Mouse (Mus musculus) liver, adult 2 months (tissue): ENCODE measurements around the gene Cox20. TPM values are rescaled to one million over a fixed set of nuclear protein-coding genes. Genes with fewer than 3 reads are reported as not detected.
"Not testable (repeated sequence)": the region's sequence is repeated elsewhere in the genome, so short reads cannot be mapped to it uniquely, and the experiment has no call there.

Source experiments
- DNase-seq: peaks from one replicate; pipeline ENCODE4 v3.0.0-alpha.2; 2011; ENCODE audit warnings: low read depth, low spot score; ENCODE audit errors: extremely low read depth
- H3K27ac ChIP-seq: fragments of 200-500 bp; replicated peaks from 2 replicates; pipeline ENCODE4 v1.5.1; 2012; ENCODE audit warnings: low read depth, mild to moderate bottlenecking, control low read depth, inconsistent platforms, low read length; ENCODE audit not compliant: insufficient read depth
- H3K27me3 ChIP-seq: fragments of 200-500 bp; 2 replicates; pipeline ENCODE4 v1.6.1; 2012; ENCODE audit warnings: mild to moderate bottlenecking, moderate library complexity, low read length, inconsistent platforms; ENCODE audit not compliant: control insufficient read depth, insufficient read depth
- H3K36me3 ChIP-seq: fragments of 200-500 bp; 2 replicates; pipeline ENCODE4 v1.6.1; 2012; ENCODE audit warnings: low read length, inconsistent platforms; ENCODE audit not compliant: control insufficient read depth, insufficient read depth
- H3K4me1 ChIP-seq: fragments of 200-500 bp; 2 replicates; pipeline ENCODE4 v1.6.1; 2011; ENCODE audit warnings: low read length; ENCODE audit not compliant: control insufficient read depth, insufficient read depth
- H3K4me3 ChIP-seq: fragments of 200-500 bp; 2 replicates; pipeline ENCODE4 v1.5.1; 2011; ENCODE audit warnings: low read depth, mild to moderate bottlenecking, control low read depth, low read length, moderate library complexity; ENCODE audit not compliant: insufficient read depth
- H3K79me2 ChIP-seq: fragments of 200-500 bp; 2 replicates; pipeline ENCODE4 v1.6.1; 2012; ENCODE audit warnings: inconsistent platforms, mild to moderate bottlenecking, low read length, moderate library complexity; ENCODE audit not compliant: control insufficient read depth, insufficient read depth
- H3K9ac ChIP-seq: fragments of 200-500 bp; 2 replicates; pipeline ENCODE4 v1.6.1; 2012; ENCODE audit warnings: low read depth, mild to moderate bottlenecking, control low read depth, inconsistent platforms, low read length
- CTCF ChIP-seq: fragments of 200-500 bp; IDR thresholded peaks from 2 replicates; pipeline ENCODE4 v1.5.1; 2011; ENCODE audit warnings: low read depth, low read length, control low read depth
- POLR2A ChIP-seq: fragments of 200-500 bp; IDR thresholded peaks from 2 replicates; pipeline ENCODE4 v1.6.1; 2011; ENCODE audit warnings: low read length, control low read depth; ENCODE audit not compliant: insufficient read depth; ENCODE audit errors: extremely low read depth
- WGBS: fragments of 180-500 bp; shearing (Covaris S2); methylation state at CpG from one replicate; pipeline ENCODE4 v1.1.7; 2018; 5-methylcytosine and 5-hydroxymethylcytosine counted together
- polyA plus RNA-seq: library from polyadenylated mRNA; depleted of rRNA; stranded (reverse); fragments of >200 nt; gene quantifications from 2 replicates; pipeline ENCODE4 v1.2.3, GENCODE M21; 2012
- total RNA-seq: library from RNA; depleted of rRNA; stranded (reverse); fragments of >200 nt; gene quantifications from 2 replicates; pipeline ENCODE4 v1.2.3, GENCODE M21; 2014

The Cox20 gene
- total and polyA plus RNA-seq, 2 experiments = 12.8 to 29.3 TPM

- no peaks in the 10 kb centered on the region for H3K36me3 ChIP-seq
- no peak overlapping the region for H3K4me3 ChIP-seq
- H3K4me1 ChIP-seq = no peaks in the 10 kb centered on the region
- H3K9ac ChIP-seq = no peak overlapping the region
- no peaks in the 10 kb centered on the region for H3K27me3 ChIP-seq
- no peak for DNase-seq
- TF ChIP-seq POLR2A (no peak), CTCF (no peak)
- no peaks in the 10 kb centered on the region for H3K79me2 ChIP-seq
- no peak overlapping the region for H3K27ac ChIP-seq
- WGBS = 81% methylated on average over 2 of the region's 2 CpGs
These were observed 34.8 kb upstream of the Cox20 start for GRCm38 (mm10) chr1:178283946-178284720.

- no peaks in the 10 kb centered on the region for H3K4me1 ChIP-seq
- H3K27me3 ChIP-seq = no peaks in the 10 kb centered on the region
- no peaks in the 10 kb centered on the region for H3K36me3 ChIP-seq
- no peak overlapping the region for H3K4me3 ChIP-seq
- H3K9ac ChIP-seq = no peak overlapping the region
- TF ChIP-seq POLR2A (no peak), CTCF (no peak)
- H3K79me2 ChIP-seq = no peaks in the 10 kb centered on the region
- no peak overlapping the region for H3K27ac ChIP-seq
- WGBS = 59% methylated on average over 8 of the region's 8 CpGs
- no peak for DNase-seq
These were observed 31.2 kb upstream of the Cox20 start for GRCm38 (mm10) chr1:178287601-178288176.

- no peaks in the 10 kb centered on the region for H3K36me3 ChIP-seq
- WGBS = 84% methylated on average over 3 of the region's 3 CpGs
- DNase-seq = no peak
- H3K4me1 ChIP-seq = no peaks in the 10 kb centered on the region
- no peak overlapping the region for H3K4me3 ChIP-seq
- H3K79me2 ChIP-seq = no peaks in the 10 kb centered on the region
- no peak for TF ChIP-seq POLR2A
- TF ChIP-seq CTCF = no peak
- H3K27ac ChIP-seq = no peak overlapping the region
- no peaks in the 10 kb centered on the region for H3K27me3 ChIP-seq
- H3K9ac ChIP-seq = no peak overlapping the region
These were observed 27.2 kb upstream of the Cox20 start for GRCm38 (mm10) chr1:178291716-178292115.

GRCm38 (mm10) chr1:178294051-178294450, 24.9 kb upstream of the Cox20 start:
- TF ChIP-seq POLR2A (no peak), CTCF (no peak)
- H3K27ac ChIP-seq = no peak overlapping the region
- H3K4me1 ChIP-seq = no peaks in the 10 kb centered on the region
- no peak overlapping the region for H3K9ac ChIP-seq
- no peaks in the 10 kb centered on the region for H3K79me2 ChIP-seq
- WGBS = 88% methylated on average over 1 of the region's 1 CpGs
- H3K36me3 ChIP-seq = no peaks in the 10 kb centered on the region
- H3K27me3 ChIP-seq = no peaks in the 10 kb centered on the region
- H3K4me3 ChIP-seq = no peak overlapping the region
- no peak for DNase-seq

GRCm38 (mm10) chr1:178301261-178301660, 17.7 kb upstream of the Cox20 start:
- not testable (repeated sequence) for DNase-seq, H3K9ac ChIP-seq, H3K79me2 ChIP-seq, H3K4me3 ChIP-seq, H3K27ac ChIP-seq, H3K27me3 ChIP-seq, H3K4me1 ChIP-seq, H3K36me3 ChIP-seq
- WGBS = 96% methylated on average over 2 of the region's 2 CpGs

- H3K9ac ChIP-seq = no peak overlapping the region
- no peaks in the 10 kb centered on the region for H3K27me3 ChIP-seq
- H3K4me1 ChIP-seq = no peaks in the 10 kb centered on the region
- H3K4me3 ChIP-seq = no peak overlapping the region
- H3K27ac ChIP-seq = no peak overlapping the region
- peak; percentile 57 for DNase-seq
- no peaks in the 10 kb centered on the region for H3K79me2 ChIP-seq
- no peak for TF ChIP-seq POLR2A
- TF ChIP-seq CTCF = peak; percentile 67
- H3K36me3 ChIP-seq = no peaks in the 10 kb centered on the region
- WGBS = 18% methylated on average over 3 of the region's 3 CpGs
These were observed 15.5 kb upstream of the Cox20 start for GRCm38 (mm10) chr1:178303425-178303824.
